Mouse (Mus musculus) cerebral cortex, adult 2 months (tissue): Measurements from ENCODE around the gene Khdc4.

ENCODE experiments used
- WGBS: fragments of 180-500 bp; shearing (Covaris S2); methylation state at CpG from one replicate; pipeline ENCODE4 v1.1.7; 2018; 5-methylcytosine and 5-hydroxymethylcytosine counted together

Khdc4 gene

DNA sequence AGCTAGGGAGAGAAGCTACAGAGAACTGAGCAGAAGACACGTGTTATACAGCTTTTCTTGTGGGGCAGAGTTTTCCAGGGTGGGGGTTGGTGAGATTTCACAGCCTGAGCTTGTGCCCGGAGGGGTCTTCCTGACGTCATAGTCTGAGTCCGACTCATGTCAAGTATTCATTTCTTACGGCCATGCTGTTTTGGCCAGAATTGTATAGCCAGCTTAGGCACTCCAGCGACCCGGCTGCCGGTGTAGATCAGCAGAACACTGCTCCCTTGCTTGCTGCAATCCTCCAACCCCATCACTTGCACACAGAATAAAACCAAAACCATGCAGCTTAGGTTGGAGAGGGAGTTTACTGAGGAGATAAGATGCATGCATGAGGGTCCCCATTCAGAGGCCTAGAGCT is 30.0 kb upstream of the Khdc4 start:
- WGBS = 83% methylated on average over 8 of the region's 8 CpGs

DNA sequence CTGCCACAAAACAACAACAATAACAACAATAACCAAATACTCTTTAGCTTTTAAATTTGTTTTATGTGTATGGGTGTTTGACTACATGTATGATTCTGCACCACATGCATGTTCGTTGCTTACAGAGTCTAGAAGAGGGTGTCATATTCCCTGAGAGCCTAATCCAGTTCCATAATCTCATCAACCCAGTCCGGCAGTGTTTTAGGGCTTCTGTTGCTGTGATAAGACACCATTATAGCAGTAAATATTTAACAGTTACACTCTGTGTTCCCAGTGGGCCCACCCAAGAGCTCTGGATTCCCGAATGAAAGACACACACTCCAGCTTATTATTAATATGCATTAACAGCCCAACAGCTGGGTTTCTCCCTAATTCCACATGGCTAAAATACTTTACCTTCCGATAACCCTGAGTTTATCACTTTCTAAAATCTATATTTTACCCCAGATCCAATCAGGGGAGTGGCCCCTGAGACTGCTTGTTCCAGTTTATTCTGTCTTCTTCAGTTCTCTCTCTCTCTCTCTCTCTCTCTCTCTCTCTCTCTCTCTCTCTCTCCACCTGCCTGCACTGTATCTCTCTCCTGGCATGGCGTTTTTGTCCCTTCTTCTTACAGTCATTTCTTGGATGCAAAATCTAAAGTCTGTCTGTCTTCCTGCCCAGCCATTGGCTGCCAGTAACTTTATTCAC is 27.0 kb upstream of the Khdc4 start:
- WGBS = 78% methylated on average over 5 of the region's 5 CpGs

DNA sequence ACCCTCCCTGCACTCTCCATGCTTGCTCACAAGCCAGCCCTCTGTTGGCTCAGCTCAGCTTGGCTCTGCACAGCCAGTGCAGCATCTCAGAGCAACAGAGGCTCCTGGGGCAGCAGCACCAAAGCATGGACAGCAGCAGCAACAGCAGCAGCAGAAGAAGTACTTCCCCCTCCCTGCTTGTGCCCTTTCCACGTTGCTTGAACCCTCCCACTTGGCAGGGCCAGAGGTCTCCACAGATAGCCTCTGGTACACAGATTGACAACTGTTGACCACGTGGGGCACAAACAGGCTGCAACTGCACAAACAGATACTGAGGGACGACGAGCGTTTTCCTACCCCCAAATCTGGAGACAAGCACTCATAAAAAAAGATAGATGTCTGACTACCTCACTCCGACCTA is 25.8 kb upstream of the Khdc4 start:
- 52% methylated on average over 6 of the region's 6 CpGs for WGBS

DNA sequence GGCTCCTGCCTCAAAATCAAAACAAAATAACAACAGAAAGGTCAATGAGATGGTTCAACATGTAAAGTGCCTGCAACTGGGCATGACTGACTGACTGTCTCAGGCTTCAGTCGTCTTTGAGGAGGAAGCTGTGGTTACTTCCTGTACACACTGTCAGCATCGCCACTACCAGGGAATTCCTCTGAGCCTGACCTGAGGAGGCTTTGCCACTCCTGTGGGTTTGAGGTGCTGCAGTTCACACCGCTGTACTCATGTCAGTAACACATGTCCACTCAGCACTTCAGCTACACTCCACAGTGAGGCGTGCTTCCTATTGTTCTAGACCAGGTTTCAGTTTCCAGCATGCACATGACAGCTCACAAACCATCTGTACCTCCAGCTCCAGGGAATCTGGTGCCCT is 21.5 kb upstream of the Khdc4 start:
- WGBS = 71% methylated on average over 4 of the region's 4 CpGs

DNA sequence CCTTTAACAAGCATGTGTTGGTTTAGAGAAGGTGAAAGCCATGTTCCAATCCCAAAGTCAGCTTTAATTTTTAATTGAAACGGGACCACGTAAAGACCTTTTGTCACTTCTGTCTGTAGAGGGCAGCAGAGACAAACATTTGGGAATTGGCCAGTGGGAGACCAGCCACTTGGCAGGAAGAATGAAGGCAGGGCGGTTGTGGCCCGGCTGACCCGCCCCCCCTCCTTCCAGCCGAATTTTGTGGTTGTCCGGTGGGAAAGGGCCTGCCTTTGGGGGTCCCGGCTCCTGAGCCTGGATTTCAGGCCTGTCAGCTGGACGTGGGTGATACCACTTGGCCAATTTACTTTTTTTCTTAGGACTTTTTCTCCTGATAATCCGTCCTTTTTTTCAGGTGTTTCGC is 8.2 kb upstream of the Khdc4 start:
- WGBS = 7% methylated on average over 11 of the region's 11 CpGs

DNA sequence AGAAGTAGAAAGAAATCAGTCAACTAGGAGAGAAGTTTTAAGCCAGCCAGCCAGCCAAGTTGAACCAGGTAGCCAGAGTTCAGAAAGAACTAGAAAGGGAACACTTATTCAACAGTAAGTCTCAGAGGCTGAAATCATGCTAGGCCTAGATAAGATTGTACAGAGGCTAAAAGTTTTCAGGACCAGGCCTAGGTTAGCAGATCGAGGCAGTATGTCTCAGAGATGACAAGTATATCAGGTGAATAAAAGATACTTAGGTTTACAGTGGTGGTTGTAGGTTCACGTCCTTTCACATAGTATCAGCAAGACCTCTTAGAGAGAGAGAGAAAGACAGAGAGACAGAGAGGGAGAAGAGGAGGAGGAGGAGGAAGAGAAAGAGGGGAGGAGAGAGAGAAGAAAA is 1.8 kb upstream of the Khdc4 start:
- 93% methylated on average over 2 of the region's 2 CpGs for WGBS

DNA sequence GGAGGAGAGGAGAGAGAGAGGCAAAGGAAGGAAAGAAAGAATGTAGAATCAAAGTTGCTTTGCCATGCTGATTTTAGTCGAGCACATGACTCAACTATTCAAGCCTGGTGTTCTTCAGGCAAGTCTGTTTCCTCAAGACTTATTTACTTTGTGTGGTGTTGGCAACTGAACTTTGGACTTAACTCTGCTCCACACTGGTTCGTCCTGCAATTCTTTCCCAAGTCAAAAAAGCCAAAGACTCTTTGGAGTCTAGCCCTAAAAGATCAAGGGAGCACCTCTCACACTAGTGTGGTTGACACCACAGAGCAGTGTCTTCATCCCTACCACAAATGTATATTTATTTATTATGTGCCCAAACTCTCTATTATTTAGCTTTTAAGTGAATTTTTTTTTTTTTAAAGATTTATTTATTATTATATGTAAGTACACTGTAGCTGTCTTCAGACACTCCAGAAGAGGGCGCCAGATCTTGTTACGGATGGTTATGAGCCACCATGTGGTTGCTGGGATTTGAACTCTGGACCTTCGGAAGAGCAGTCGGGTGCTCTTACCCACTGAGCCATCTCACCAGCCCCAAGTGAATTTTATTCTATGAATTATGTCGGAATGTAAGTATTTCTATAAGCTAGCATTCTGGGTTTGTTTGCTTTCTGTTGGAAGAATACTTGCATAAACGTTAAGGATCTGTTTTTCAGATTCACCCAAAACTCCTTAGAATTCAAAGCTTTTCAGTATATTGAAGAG is 1.2 kb upstream of the Khdc4 start:
- 48% methylated on average over 8 of the region's 8 CpGs for WGBS

DNA sequence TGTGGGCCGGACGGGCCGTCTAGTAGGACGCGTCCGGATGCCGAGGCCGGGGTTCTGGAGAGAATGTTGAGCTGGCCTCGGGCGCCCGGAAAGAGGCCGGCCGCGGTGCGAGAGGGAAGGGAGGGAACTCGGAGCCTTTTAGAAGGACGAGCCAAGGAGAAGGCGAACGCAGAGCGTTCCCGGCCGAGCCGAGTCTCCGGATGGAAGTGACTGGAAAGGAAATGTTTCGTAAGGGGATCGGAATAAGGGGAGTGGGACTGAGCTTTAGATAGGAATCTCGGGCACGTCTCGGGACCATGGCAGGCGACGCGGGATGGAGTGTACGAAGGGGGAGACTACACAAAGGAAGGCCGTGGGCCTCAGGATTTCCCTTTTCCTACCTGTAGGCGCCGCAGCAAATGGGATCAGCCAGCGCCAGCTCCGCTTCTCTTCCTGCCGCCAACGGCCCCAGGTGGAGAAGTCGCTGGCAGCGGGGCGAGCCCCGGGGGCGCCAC is 402 bp downstream of the Khdc4 start:
- under 1% methylated on average over 45 of the region's 45 CpGs for WGBS

DNA sequence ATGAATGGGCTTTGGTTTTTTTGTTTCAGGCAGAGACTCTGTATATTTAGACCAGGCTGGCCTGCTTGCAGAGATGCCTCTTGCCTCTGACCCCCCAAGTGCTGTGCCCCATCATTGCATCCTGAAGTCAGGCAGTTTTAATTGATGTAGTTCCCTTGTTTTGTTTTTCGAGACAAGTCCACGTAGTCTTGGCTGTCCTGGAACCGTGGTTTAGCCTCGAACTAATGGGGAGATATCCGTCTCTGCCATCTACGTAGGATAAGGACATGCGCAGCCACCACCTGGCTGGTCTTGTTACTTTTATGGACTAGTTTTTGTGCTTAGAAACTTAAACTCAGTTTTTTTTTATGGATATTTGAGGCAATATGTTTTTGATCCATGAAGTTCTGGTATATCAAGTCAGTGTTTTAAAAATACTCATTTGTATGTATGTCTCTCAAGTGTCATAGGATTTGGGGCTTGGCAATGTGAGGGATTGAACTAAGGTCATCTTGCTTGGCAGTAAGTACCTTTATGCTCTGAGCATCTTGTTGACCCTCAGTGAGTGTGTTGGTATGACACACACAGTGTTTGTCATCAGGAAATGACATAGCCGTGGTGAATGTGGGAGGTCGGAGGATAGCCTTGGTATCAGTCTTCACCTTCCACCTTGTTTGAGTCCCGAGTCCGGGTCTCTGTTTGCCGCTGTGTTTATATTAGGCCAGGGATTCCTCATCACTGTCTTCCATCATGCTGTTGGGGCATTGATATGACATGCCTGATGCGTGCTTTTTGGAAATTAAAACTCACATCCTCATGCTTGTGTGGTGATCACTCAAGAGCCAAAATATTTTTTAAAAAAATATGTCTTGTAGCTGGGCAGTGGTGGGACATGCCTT is 1.4 kb downstream of the Khdc4 start:
- WGBS = 30% methylated on average over 13 of the region's 13 CpGs

DNA sequence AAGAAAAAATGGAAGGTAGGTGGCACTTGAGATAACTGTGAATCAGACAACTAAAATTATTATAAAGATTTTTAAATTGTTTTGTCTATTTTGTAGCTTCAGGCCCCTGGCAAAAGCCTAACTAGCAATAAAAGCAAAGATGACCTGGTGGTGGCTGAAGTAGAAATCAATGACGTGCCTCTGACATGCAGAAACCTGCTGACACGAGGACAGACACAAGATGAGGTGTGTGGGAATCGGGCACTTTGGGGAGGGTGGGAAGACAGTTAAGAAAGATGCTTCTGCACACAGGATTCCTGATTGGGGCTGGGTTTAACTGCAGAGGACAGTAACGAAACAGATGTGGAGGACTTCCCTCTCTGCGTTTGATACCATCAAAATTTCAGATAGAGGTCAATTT is 3.5 kb downstream of the Khdc4 start:
- 74% methylated on average over 5 of the region's 5 CpGs for WGBS

DNA sequence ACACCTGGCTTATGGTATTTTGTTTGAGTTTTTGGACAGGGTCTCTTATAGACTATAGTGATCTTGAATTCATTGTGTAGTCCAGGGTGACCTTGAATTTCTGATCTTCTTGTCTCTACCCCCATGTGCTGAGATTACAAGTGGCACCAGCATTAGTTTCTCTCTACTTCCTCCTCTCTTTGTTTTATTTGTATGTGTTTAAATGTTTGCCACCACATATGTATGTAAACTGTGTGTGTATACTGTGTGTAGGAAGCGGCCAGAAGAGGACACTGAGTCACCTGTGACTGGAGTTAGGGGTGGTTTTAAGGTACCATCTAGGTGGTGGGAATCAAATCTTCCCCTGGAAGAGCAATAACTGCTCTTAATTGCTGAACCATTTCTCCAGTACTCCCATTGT is 12.4 kb downstream of the Khdc4 start:
- 88% methylated on average over 1 of the region's 1 CpGs for WGBS

DNA sequence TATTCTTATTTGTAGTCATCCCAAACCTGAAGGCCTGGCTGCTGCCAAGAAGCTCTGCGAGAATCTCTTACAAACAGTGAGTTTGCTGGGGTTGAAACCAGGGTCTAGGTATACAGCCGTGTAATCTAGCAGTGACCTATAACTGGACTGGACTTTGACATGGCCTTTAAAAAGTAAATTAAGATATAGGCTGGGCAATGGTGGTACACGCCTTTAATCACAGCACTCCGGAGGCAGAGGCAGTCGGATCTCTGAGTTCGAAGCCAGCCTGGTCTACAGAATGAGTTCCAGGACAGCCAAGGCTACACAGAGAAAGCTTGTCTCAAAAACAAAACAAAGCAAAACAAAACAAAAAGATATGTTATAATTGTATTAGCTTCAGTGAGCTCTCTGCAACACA is 13.2 kb downstream of the Khdc4 start:
- 94% methylated on average over 6 of the region's 6 CpGs for WGBS

DNA sequence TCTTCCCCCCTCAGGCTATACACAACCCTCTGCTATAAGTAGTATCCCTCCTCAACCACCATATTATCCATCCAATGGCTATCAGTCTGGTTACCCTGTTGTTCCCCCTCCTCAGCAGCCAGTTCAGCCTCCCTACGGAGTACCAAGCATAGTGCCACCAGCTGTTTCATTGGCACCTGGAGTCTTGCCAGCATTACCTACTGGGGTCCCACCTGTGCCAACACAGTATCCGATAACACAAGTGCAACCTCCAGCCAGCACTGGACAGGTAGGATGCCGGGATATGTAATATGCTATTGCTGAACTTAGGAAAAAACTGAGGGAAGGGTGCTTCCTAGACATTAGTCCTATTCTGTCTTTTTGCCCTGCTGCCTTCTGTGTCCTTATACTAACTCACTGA is 14.6 kb downstream of the Khdc4 start:
- WGBS = 57% methylated on average over 3 of the region's 3 CpGs

DNA sequence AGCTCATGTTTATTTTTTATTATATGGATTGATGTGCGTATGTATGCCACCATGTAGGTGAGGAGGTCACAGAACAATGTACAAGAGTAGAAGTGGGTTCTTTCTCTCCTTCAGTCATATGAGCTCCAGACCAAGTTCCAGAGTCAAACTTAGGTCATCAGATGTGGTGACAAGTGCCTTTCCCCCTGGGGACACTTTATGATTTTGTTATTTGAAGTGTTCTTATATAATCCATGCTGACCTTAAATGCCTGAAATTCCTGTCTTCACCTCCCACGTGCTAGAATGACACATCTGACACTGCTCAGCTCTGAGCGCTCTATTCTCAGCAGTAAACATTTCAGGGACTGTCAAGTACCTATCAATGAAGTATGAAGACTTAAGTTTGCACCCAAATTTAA is 15.6 kb downstream of the Khdc4 start:
- 59% methylated on average over 3 of the region's 3 CpGs for WGBS

DNA sequence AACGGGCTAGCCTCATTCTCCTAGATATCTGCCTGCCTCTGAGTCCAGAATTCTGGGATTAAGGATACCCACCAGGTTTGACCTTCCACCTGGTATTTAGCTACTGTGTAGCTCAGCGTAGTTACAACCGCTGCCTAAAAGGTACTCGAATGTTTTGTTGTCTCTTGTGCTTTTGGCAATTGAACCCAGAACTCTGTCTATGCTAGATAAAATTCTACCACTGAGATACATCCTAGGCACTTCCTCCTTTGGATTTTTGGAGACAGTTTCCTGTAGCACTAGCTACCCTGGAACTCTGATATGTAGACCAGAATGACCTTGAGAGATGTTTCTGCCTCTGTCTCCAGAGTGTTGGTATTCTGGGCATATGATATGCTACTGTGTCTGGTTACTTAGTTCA is 28.1 kb downstream of the Khdc4 start:
- 89% methylated on average over 4 of the region's 4 CpGs for WGBS

DNA sequence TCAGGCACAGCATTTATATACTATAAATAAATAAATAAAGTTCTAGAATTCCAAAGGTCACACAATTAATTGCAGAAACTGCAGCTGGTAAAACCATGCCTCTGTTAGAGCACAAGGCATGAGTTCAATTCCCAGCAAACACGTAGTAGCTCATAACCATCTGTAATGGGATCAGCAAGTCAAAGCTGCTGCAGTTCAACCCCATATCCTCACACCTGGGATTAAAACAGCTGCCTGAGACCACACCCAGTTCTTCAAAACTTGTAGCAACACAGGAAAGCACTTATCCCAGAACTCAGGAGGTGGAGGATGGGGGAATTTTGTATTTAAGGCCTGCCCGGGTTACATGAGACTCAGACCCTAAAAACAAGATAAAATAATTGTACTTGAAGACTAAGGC is 29.1 kb downstream of the Khdc4 start:
- WGBS = 82% methylated on average over 2 of the region's 2 CpGs

DNA sequence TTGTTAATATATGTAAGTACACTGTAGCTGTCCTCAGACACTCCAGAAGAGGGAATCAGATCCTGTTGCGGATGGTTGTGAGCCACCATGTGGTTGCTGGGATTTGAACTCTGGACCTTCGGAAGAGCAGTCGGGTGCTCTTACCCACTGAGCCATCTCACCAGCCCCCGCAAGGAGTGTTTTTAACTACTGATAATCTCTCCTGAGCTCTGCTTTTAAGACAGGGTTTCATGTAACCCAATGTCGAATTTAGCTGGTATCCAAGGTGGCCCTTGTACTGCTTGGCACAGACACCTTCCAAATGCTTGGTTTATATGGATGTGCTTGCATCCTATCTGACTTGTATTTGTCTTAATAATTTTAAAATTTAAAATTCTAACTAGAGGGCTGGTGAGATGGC is 30.1 kb downstream of the Khdc4 start:
- 86% methylated on average over 5 of the region's 5 CpGs for WGBS

DNA sequence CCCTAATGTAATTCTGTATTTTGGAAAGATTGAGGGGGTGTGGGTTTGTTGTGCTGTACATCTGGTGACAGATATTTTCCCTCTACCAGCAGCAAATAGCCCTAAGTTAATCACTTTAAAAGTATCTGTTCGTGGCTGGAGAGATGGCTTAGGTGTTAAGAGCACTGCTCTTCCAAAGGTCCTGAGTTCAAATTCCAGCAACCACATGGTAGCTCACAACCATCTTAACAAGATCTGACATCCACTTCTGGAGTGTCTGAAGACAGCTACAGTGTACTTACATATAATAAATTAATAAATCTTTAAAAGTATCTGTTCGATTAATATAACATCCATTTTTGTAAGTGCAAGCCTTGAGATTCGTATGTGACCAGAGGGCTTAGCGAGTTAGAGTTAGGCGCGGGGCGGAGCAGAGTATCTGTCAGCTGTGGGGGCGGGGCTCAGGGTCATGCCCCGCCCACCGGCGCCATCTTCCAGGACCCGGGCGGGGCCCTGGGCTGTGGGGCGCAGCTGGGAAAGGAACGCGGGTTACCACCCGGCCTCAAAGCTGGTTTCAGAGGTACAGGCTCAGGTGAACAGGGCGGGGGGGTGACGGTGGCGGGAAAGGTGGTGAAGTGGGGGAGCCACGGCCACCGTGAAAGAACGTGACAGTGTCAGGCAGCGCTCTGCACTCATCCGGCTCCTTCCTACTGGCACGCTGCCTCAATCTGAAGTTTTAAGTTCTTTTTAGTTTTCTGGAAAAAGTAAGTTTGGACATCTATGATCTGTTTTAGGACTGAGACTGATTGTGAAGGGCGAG is 31.0 kb downstream of the Khdc4 start, which contains the start of gene Rit1:
Gene Rit1 (plus strand): TSS at position 440 of the 799 bp plus-strand sequence.
- WGBS = 2% methylated on average over 27 of the region's 27 CpGs

DNA sequence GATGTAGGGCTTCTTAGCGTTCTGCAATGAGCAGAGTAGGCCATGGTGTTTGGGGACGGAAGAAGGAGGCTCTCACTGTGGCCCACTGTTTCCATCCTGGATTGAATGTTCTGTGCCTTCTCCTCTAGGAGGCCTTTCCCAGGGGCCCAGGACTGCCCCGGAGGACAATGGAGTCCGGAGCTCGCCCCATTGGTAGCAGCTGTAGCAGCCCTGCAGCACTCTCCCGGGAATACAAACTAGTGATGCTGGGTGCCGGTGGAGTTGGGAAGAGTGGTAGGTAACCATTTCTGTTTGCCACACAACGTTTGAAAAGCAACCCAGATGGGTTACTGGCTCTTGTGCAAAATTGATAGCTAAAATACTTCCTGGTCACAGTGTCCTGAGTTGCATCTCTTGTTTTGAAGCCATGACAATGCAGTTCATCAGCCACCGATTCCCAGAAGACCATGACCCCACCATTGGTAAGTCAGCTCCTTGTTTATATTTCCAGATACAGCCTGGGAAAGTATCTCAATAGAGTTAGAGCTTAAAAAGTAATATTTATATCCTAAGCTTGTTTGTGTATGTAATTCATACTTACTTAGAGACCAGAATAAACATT is 31.7 kb downstream of the Khdc4 start:
- 3% methylated on average over 9 of the region's 9 CpGs for WGBS

DNA sequence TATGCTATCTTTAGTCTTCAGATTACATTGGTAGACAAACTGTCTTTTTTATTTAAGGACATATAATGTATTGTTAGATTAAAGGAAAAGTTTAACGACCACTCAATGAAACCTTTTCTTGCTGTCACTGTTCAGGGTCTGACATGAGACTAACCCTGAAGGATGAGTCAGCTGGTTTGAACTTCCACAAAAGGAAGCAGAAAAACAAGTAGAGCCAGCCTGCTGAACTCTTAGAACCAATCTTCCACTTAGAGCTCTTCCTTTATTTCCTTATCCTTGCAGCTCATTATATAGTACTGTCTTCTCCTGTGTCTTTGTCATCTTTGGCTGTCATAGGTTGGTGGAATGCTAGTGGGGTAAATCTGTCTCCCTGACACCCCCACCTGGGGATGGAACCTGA is 32.2 kb downstream of the Khdc4 start:
- WGBS = 20% methylated on average over 1 of the region's 1 CpGs

DNA sequence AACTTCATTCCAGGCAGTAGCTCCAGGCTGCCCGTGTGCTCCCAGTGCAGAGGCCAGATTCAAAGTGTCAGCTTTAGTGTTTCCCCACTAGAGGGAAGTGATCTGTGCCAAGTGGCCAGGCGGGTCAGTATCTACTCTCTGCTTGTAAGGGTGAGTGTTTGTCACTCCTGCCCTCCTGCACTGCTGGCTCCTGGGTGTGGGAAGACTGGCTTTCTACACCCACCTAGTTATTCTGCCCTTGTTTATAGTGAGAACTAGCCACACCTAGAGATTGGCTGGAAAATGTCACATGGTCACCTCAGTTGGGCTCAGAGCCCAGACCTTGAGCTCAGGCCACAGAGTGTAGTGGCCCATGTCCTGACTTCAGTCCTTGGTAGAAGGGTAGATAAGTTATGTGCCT is 33.5 kb downstream of the Khdc4 start:
- 49% methylated on average over 2 of the region's 2 CpGs for WGBS
